Mouse (Mus musculus): ENCODE measurements around the gene Dis3l2. TPM values are rescaled to one million over a fixed set of nuclear protein-coding genes. Genes with fewer than 3 reads are reported as not detected.

Gene Dis3l2
- total RNA-seq, 2 experiments from 2014 or later, result 23.0 to 26.2 TPM

DNA sequence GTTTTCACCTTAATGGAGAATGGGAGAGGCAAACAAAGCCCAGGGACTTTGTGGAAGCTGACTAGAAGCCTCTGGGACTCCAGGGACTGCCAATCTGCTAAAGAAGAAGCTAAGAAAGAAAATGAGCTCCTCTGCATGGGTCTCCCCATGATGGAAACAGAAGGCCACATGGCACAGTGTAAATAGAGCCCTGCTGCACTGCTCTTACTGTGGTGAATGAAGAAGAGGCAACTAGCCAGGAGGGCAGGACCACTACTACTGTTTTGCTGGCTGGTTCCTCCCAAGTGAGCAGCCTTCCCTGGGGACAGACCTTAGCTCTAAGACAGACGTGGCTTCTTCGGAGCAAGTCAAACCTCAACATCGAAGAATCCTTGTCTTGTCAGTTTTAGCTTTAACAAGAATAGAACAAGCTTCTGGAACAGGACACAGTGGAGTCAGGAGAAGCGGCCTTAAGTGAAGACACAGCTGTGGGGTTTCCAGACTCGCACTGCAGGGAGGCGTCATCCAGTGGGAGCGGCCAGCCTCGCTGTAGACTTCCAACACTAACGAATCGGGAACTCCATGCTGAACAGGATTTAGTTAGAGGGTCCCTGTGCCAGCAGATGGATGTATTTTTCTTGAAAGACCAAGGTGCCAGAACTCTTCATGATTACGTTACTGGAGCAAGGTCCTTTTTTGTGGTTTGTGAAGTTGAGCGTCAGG is 307.2 kb downstream of the Dis3l2 start:
- DNase-seq, result no peak

DNA sequence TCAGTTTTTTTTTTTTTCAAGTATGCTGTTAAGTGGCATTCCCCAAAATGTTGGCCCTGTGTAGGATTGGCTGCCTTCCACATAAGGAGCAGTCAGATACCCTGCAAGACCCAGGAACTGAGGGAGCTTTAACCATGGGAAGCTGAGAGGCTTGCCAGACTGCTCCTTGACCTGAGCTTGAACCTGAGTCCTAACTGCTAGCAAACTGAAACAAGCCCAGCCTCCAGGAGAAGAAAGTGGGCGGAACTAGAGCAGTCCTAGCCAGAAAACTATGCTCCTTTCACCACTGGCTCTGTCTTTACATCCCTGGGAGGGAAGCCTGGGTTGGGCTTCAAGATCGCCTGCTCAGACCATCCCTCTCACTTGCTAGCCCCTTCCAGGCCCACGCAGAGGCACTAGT is 308.1 kb downstream of the Dis3l2 start:
- no peak for DNase-seq

DNA sequence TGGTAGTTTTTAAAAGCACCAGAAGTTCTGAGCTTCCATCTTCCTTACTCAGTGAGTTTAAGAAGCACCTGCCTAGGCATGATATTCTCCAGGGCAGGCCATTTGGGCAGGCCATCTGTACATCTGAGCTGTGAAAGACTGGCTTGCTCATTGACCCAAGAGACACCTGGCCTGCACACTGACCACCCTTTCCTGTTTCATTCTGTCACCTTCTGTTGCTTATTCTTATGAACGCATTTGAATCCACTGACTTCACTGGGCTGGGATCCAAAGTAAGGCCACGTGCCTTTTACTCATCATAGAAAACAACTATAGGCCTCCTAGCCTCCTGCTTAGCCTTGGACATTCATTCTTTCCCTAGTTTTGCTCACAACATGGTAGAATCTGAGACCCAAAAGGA is 309.0 kb downstream of the Dis3l2 start:
- DNase-seq, result no peak

DNA sequence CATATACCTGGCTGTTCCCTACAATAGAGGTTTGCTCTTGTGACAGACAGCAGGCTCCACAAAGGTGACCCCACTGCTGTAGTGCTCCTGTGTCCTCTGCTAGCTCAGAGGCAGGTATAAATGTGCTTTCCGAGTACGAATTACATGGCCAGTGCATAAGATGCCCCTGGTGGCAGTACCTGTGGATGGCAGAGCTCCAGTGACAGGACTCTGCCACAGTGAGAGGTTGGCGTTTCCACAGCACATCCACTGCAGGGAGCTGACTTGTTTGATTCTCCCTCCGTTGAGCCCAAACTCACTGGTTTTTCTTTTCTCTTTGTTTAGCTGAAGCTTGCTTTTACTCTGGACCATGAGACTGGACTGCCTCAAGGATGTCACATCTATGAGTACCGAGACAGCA is 317.1 kb downstream of the Dis3l2 start:
- no peak for DNase-seq

DNA sequence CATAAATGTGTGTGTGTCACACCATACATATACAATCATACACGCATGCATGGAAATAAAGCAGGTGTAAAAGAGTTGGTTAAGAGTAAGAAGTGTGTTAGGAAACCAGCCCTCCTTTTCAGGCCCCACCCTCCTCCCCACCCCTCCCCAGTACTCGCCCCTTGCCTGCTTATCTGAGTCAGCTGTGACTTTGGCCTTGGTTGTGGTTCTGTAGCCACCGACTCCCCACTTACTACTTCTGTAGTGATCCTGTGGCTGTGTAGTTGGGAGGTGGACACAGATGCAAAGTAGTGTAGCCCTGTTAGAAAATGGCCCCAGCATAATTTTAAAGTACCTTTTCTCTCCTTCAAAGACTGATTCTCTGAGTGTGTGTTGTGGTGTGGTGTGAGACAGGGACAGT is 318.0 kb downstream of the Dis3l2 start:
- no peak for DNase-seq

DNA sequence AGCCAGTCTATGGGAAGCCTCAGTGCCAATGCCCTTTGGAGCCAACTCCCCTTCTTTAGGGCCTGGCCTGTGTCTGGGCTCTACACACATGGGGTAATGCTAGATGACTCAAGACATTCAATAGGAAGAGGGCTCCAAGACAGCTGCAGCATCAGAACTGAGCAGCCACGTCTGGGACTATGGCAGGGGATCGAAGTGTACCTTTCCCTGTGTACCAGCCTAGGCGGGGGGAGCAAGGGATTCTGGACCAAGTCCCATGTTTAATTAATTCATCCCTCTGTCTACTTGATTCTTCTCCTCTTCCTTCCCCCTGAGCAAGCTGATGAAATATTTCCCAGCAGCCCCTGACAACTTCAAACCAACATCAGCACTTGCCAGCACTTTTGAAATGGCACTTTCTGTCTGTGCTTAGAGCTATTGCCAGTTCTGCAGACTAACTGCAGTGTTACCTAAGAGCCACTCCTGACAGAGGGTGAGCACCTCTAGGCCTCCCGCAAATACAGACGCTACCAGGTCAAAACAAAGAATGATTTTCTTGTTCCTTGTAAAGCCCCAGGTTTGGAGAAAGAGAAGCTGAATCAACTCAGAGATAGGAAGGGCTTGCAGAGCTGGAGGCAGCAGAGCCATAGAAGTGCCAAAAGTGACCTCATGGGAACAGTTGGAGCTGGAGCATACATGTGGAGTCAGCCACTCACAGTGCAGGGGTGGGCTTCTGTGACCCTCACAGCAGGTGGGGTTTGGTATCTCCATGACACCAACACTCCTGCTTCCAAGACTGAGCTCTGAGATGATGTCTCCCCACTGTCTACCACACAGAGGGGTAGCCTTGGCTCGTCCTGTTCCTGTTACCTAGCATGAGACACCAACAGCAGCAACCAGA is 319.9 kb downstream of the Dis3l2 start:
- no peak for DNase-seq

DNA sequence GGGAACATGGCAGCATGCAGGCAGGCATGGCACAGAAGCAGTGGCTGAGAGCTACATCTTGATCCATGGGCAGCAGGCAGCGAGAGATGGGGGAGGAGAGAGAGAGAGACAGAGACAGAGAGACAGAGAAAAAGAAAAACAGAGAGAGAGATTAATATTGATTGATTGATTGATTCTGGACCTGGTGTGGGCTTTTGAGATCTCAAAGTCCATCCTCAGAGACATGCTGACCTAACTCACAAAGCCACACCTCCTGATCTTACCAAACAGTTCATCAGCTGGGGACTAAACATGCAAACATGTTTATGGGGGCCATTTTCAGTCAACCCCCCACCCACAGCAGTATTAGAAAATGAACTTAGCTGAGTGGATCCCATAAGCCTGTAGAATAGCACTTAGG is 321.4 kb downstream of the Dis3l2 start:
- no peak for DNase-seq

DNA sequence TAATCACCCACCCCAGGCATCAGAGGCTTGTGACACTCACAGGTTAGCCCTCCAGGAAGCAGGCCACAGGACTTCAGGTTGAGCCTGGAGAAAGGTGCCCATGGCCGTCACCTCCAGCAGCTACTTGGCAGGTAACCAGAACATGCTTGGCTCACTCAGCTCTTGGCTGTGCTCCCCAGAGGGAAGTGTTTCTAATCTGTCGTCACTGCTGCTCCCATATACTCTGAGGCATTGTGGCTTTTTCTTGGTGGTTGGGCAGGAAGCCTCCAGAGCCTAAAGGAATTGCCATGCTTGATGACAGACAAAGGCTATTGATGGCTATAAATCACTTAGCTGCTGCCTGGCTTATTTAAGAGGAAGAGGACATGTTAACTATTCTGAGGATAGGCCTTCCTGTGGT is 325.2 kb downstream of the Dis3l2 start:
- no peak for DNase-seq

DNA sequence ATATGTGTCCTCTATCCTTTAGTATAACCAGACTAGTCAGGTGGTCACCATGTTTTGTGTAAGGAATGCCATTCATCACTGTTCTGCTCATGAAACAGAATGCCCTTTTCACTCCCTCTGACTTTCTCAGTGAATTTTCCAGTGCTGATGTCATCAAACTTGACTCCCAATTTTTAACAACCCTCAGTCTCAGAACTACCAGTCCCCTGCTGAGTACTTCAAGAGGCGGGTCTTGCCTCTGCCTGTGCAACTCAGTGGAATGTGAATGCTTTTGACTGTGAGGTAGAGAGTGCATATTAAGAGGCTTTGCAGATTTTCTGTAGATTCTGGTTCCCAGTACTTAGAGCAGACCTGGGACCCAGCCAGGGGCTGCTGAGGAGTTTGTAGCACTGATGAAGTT is 327.0 kb downstream of the Dis3l2 start:
- DNase-seq, result no peak

DNA sequence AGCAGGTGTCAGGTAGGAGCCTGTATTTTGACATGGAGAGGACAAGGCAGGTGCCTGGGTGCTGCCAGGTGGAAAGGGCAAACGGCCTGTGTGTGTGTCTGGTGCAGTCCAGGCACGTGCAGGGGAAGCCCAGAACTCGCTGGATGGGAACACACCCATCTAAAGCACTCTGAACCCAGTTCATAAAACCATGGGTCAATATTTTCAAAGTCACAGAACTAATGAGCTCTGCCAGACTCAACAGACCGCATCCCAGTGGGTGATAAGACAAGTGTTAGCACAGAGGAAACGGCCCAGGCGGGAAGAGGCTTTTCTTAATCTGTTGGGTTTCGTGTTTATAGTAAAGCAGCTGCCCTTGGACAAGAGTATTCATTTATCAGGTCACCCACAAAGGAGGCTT is 328.9 kb downstream of the Dis3l2 start:
- no peak for DNase-seq

DNA sequence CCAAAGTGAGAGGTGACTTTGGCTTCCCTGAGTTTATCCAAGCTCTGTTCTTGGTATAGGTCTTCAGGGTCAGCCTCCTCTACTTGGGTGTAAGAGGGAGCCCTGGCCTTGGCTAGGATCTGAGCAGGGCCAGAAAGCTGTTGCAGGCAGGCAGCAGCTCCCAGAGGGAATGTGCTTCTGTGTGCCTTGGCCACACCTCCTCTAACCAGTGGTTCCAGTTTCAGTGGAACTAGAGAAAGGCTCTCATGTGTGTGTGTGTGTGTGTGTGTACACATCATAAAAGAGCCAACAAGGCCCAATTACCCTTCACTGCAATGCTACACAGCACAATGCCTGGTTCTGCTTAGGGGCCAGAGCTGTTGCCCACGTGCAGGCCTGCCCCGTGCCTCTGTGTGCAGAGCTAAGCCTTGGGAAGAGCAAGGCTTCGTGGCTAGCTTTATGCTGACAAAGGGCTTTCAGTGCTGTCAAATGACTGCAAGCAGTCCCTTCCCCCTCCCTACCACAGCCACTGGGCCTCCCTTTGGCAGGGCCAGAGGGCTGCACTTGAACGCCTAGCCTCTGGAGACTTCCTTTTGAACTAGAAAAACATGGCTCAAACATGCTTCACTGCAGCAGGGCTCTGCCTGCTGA is 332.0 kb downstream of the Dis3l2 start:
- no peak for DNase-seq

DNA sequence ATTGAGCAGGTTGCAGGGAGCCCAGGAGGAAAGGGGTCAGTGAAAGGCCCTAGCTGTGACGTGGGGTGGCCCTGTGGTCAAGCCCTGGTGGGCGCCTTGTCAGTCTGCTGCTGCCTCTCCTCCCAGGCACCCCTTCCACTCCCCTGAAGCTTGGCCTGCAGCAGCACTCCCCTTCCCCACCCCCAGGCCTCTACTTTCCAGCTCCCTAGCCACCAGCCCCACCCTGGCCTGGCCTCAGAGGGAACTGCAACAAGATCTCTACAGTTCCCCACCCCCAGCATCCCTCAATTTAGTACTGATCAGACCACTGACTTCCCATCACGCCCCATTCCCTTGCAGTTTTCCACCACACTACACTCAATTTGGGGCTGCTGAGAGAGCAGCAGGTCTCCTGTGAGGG is 332.7 kb downstream of the Dis3l2 start:
- no peak for DNase-seq

DNA sequence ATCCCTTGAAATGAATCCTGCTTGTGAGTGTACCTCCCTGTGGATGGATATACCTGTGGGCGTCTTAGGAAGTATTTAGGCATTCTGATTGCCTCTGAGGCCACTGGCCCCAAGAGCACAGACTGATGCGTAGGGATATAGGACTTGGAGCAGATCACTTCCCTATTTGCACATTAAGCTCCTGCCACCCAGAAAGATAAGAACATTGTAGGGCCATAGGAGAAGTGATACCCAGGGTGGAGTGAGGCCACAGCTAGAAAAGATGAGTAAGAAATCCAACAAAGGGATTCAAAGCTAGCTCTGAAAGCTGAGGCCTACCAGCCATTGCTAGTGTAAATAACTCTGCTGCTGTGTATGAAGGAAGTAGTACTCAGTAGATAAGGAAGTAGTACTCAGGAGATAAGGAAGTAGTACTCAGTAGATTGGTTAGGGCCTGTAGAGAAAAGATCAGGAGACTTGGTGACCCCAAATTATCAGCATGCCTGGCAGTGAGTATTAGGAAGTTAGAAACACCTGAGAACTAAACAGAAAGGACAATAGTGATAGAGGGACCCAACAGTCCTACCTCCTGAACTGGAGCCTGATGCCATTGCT is 335.0 kb downstream of the Dis3l2 start:
- no peak for DNase-seq

DNA sequence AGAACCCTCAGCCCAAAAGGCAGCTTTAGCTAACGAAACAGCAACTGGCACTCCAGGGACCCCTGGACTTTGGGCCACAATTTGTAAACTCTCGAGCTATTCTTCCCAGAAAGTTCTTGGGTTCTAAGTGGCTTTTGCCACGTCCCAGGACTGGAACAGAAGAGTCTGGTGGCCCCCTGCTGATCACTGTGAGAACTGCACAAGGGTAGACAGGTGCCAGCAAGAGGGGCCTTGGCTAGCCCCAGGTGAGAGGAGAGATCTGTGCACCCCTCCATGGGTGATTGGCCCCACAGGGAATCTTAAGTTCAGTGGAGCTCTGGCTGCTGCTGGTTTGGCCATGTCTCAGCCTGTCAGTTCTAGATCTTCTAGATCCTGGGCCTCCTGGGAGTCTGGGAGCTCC is 337.5 kb downstream of the Dis3l2 start:
- DNase-seq, result peak; percentile 52 to 68

DNA sequence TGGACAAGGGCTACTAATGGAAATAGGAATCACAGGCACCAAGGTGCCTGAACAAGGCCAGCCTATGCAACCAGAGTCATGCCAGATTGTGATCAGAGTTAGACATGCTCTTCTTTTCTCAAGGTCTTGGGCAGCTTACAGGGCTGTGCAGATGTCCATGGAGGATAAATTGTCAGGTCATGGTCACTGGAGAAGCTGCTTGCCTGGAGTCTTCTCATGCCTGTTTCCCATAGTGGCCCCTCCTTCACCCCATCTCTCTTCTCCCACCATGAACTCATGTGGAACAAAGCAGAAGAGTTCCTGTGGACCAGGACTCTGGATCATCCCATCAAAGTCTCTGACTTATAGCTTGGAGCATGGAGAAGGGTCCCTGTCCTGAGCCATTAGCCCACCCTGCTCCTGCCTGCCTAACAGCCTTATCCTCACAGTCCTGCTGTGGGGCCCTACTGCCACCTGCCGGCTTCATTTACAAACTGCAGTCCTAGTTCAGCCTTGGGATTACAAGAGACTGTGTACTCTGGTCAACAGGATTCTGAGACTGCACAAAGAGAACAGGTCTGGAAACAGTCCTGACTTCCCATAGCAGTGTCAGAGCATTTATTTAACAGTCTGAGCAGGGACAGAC is 338.3 kb downstream of the Dis3l2 start:
- DNase-seq, result peak; percentile 73 to 77

DNA sequence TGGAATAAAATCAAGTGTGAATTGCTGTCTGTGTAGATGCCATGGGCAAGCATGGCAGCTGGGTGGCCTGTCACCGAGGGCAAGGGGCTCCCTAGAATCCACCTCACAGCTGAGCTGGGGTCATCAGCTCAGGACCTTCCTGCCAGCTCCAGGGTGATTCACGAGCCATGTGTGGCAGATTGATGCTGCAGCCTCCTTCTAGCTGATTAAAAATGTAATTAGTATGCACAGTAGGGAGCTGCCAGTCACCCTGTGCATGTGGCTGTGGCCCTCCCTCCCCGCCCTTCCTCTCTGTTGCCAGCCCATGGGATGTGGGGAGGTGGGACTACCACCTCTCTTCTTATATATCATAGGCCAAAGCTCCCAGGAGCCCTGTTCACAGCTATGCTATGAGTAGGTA is 346.5 kb downstream of the Dis3l2 start:
- DNase-seq, result no peak

DNA sequence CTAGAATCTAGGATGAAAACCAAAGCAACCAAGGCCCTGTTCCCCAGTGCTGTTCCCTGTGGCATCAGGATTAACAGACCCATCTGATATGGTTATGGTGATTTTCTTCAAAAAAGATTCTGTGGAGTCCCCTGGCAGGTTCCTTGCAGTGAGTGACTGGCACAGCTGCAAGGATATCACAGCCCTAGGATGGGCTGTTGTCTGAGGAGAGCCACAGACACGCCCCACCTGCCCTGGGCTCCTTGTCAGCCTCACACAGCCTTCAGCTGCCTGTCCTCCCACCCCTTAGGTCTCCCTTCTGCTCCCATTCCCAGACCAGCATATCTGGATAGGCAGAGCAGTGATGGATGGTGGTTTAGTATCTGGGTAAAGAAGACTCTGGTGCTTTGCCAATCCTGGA is 347.1 kb downstream of the Dis3l2 start:
- DNase-seq, result no peak

DNA sequence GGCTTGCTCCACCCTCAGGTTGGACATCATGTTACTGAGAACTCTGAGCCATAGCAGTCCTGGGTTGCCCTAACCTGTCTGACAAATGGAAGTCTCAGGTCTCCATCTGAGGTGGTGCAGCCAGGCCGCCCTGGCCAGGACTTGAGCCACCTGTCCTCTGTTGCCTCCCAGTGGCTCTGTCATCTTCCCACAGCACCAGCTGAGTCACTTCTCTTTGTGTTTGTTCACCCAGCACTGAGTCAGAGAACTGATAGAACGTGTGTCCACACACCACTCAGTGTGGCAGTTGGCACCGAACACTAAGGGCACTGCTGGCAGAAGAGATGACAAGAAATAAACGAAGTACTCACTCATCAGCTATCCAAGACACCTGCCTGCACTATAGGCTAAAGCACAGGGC is 347.8 kb downstream of the Dis3l2 start:
- no peak for DNase-seq

DNA sequence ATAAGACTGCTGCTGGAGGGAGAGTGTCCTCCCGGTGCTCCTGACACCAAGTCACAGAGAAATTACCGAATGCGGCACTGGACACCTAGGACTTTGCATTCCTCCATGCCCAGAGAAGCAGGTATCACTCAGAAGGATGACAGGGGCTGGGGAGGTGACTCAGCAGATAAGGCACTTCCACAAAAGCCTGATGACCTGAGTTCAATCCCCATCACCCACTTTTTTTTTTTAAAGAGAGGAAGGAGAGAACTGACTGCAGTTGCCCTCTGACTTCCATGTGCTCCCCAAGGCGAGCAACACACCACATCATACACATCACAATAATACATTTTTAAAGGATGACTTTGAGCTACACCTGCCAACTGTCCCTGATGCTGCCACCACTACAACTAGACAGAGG is 353.5 kb downstream of the Dis3l2 start:
- DNase-seq, result no peak

DNA sequence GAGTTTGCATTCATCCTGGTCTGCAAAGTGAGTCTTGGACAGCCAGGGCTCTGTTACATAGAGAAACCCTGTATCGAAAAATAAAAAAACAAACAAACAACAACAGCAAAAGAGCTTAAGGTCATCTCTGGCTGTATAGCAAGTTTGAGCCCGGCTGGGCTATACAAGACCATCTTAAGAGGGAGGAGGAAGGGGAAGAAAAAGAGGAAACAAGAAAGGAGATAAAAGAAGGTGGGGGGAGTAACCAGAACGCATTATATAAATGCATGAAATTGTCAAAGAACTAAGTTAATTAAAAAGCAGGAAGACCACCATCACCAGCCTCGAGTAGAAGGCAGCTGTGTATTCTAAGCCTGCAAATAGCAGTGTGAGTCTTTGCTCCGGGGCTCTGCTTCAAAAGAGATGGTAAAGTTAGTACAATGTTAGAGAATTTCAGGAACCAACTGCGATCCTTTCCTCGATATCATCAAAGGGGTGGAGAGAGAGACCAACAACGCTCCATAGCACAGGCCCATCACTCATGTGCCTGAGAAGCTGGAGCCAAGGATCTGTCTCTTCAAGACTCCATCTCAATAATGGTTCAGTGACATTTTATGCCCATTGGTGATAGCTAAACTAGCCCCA is 355.5 kb downstream of the Dis3l2 start:
- DNase-seq, result no peak

DNA sequence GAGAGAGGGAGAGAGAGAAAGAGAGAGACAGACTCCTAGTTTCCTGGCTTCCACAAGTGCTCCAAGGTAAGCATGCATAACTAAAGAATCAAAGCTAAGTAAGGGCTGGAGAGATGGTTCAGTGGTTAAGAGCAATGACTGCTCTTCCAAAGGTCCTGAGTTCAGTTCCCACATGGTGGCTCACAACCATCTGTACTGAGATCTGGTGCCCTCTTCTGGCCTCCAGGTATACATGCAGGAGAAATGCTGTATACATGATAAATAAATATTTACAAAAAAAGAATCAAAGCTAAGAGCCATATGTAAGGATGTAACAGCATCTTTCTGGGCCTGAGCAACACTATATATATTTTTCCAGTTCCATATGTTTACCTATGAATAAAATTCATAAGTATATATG is 357.3 kb downstream of the Dis3l2 start:
- DNase-seq, result no peak

DNA sequence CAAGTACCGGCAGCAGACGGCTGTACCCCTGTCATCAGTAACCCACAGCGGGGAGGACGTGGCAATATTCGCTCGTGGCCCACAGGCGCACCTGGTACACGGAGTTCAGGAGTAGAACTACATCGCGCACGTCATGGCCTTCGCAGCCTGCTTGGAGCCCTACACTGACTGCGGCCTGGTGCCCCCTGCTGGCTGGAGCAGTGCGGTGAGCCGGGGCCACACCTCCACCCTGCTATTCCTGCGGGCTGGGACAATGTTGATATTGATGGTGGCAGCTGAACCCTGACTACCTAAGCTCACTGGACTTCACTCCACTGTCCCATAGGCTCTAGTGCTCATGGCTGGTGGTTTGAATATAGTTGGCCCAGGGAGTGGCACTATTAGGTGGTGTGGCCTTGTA is 367.1 kb downstream of the Dis3l2 start:
- DNase-seq, result no peak
